Mouse (Mus musculus) forebrain, embryonic 11.5 days (tissue): Measurements from ENCODE around the gene Cdx2. TPM values are rescaled to one million over a fixed set of nuclear protein-coding genes. Genes with fewer than 3 reads are reported as not detected.

ENCODE experiments used
- ATAC-seq: fragments of 200-750 bp; cut with Nextera tagmentation; replicated peaks from 2 replicates; pipeline ENCODE4 v1.8.0; 2017; ENCODE audit warnings: moderate TSS enrichment; ENCODE audit not compliant: low FRiP score
- DNase-seq: peaks from one replicate; pipeline ENCODE4 v3.0.0-alpha.2; 2017; ENCODE audit warnings: low spot score
- H3K27ac ChIP-seq: fragments of 300-500 bp; sonication (generic); 2 replicates; pipeline ENCODE4 v1.5.1; 2014; ENCODE audit warnings: low read depth, low read length
- H3K27me3 ChIP-seq: fragments of 300-500 bp; sonication (generic); 2 replicates; pipeline ENCODE4 v1.6.1; 2014; ENCODE audit warnings: mild to moderate bottlenecking, low read length, mixed read lengths; ENCODE audit not compliant: control insufficient read depth, insufficient read depth
- H3K36me3 ChIP-seq: fragments of 300-500 bp; sonication (generic); 2 replicates; pipeline ENCODE4 v1.6.1; 2014; ENCODE audit warnings: mild to moderate bottlenecking, low read length, moderate library complexity, mixed read lengths; ENCODE audit not compliant: control insufficient read depth, insufficient read depth
- H3K4me1 ChIP-seq: fragments of 300-500 bp; sonication (generic); replicated peaks from 2 replicates; pipeline ENCODE4 v1.6.1; 2014; ENCODE audit warnings: low read length, mixed read lengths; ENCODE audit not compliant: control insufficient read depth, insufficient read depth
- H3K4me2 ChIP-seq: fragments of 300-500 bp; sonication (generic); 2 replicates; pipeline ENCODE4 v1.6.1; 2014; ENCODE audit warnings: low read depth, mild to moderate bottlenecking, low read length, moderate library complexity, mixed read lengths; ENCODE audit not compliant: severe bottlenecking
- H3K4me3 ChIP-seq: fragments of 300-500 bp; sonication (generic); 2 replicates; pipeline ENCODE4 v1.5.1; 2014; ENCODE audit warnings: low read depth, low read length
- H3K9ac ChIP-seq: fragments of 300-500 bp; sonication (generic); 2 replicates; pipeline ENCODE4 v1.6.1; 2014; ENCODE audit warnings: low read length
- H3K9me3 ChIP-seq: fragments of 300-500 bp; sonication (generic); 2 replicates; pipeline ENCODE4 v1.6.1; 2016; ENCODE audit warnings: low read length, mixed read lengths; ENCODE audit not compliant: control insufficient read depth
- WGBS: fragments of 180-500 bp; shearing (Covaris S2); extraction: QIAGEN DNeasy Blood & Tissue Kit; methylation state at CpG from one replicate; pipeline ENCODE4 v1.1.7; 2014; 5-methylcytosine and 5-hydroxymethylcytosine counted together
- microRNA-seq: library from miRNA; unstranded; fragments of <30 nt; microRNA quantifications from one replicate; pipeline ENCODE4, GENCODE M21; 2016; ENCODE audit not compliant: insufficient number of aligned reads
- polyA plus RNA-seq: library from polyadenylated mRNA; unstranded; fragments of >200 nt; fragmentation: Nextera tagmentation; extraction: Ambion mirVana; gene quantifications from 2 replicates; pipeline ENCODE4 v1.2.1, GENCODE M21; 2014

Cdx2 gene
- polyA plus RNA-seq, 1 experiment from 2014 or later, result not detected

- Histone ChIP-seq H3K36me3 (no peaks in the 10 kb centered on the region), H3K27ac (no peak overlapping the region), H3K4me1 (no peaks in the 10 kb centered on the region), H3K4me2 (no peak overlapping the region), H3K27me3 (peaks cover 6% of the 10 kb centered on the region), H3K4me3 (no peak overlapping the region), H3K9me3 (no peaks in the 10 kb centered on the region), H3K9ac (no peak overlapping the region)
- no peak for ATAC-seq
- 75% methylated on average over 4 of the region's 4 CpGs for WGBS
- no peak for DNase-seq
These were observed 46.3 kb downstream of the Cdx2 start for GRCm38 (mm10) chr5:147260778-147261177.

- H3K4me3 ChIP-seq, result no peak overlapping the region
- H3K4me2 ChIP-seq, result no peak overlapping the region
- ATAC-seq (no peak), DNase-seq (no peak)
- no peaks in the 10 kb centered on the region for H3K9me3 ChIP-seq
- H3K36me3 ChIP-seq, result no peaks in the 10 kb centered on the region
- no peak overlapping the region for H3K27ac ChIP-seq
- H3K27me3 ChIP-seq, result peaks cover under 1% of the 10 kb centered on the region
- H3K9ac ChIP-seq, result no peak overlapping the region
- WGBS, result 92% methylated on average over 1 of the region's 1 CpGs
- H3K4me1 ChIP-seq, result no peaks in the 10 kb centered on the region
These were observed 46.9 kb downstream of the Cdx2 start for GRCm38 (mm10) chr5:147260189-147260588.

Small RNA genes within 50 kb of the gene (microRNA-seq; reads per million reads assigned to microRNA genes)
- gene Mir7k, result not detected

Other genes starting within 250 kb of the Cdx2 start
- 9.7 and 9.9 TPM in 2 replicates for gene Lnx2, start 230.7 kb downstream of the Cdx2 start, polyA plus RNA-seq
- 110 and 115 TPM in 2 replicates for gene Polr1d, start 230.2 kb downstream of the Cdx2 start, polyA plus RNA-seq
- gene Gsx1, start 118.6 kb downstream of the Cdx2 start, polyA plus RNA-seq, result 8.9 and 10.6 TPM in 2 replicates
- not detected in 2 replicates for gene Pdx1, start 37.3 kb downstream of the Cdx2 start, polyA plus RNA-seq
- not detected in 2 replicates for gene Urad, start 15.2 kb upstream of the Cdx2 start, polyA plus RNA-seq
- 0.08 TPM in 1 of 2 replicates, not detected in the other for gene Flt3, start 93.2 kb upstream of the Cdx2 start, polyA plus RNA-seq
- gene Pan3, start 122.9 kb upstream of the Cdx2 start, polyA plus RNA-seq, result 57.9 and 59.3 TPM in 2 replicates